Mouse (Mus musculus): ENCODE data around the gene Cntnap4.

DNA sequence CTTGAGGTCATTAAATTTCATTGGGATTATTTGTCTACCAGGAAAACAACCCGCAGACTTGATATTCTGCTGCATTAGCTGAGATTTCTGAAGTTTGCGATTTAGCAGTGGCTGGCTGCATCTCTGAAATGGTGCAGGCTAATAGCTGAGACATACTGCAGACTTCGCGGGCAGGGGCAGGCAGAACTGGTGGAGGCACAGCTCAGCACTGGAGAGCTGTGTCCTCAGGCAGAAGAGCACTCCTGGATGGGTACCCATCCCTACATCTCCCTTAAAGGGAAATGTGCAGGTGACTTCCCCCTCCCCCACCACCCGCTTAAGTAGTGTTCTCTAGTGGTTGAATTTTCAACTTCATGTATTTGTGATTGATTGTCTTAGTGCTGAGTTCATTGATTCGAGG is 698 bp downstream of the Cntnap4 start:
- no peak for TF ChIP-seq POLR2A (IDR thresholded peaks at IDR 0.05; ENCODE audit: borderline replicate concordance, control insufficient read depth, low read depth, low read length)
- TF ChIP-seq CTCF (IDR thresholded peaks at IDR 0.05; ENCODE audit: control insufficient read depth, insufficient read depth, low read length): no peak

All from bone marrow, adult 2 months (tissue).